Mouse (Mus musculus) liver, embryonic 13.5 days (tissue): Measurements from ENCODE around the gene Cables2. TPM values are rescaled to one million over a fixed set of nuclear protein-coding genes. Genes with fewer than 3 reads are reported as not detected.
A peak's percentile ranks its signal among the peaks of the same experiment; 100 is the strongest.
"Not testable (repeated sequence)": the region's sequence is repeated elsewhere in the genome, so short reads cannot be mapped to it uniquely, and the experiment has no call there.

Experiments used
- ATAC-seq: fragments of 200-750 bp; cut with Nextera tagmentation; 2 replicates; pipeline ENCODE4 v1.8.0; 2017; ENCODE audit warnings: low read depth, mild to moderate bottlenecking, moderate number of reproducible peaks, moderate library complexity
- DNase-seq: peaks from one replicate; pipeline ENCODE4 v3.0.0; 2022
- H3K27ac ChIP-seq: fragments of 300-500 bp; sonication (generic); 2 replicates; pipeline ENCODE4 v1.5.1; 2015; ENCODE audit warnings: moderate library complexity, mild to moderate bottlenecking, inconsistent platforms
- H3K27me3 ChIP-seq: fragments of 300-500 bp; sonication (generic); 2 replicates; pipeline ENCODE4 v1.6.1; 2015; ENCODE audit warnings: mild to moderate bottlenecking, inconsistent platforms
- H3K36me3 ChIP-seq: fragments of 300-500 bp; sonication (generic); 2 replicates; pipeline ENCODE4 v1.6.1; 2015; ENCODE audit warnings: mild to moderate bottlenecking, inconsistent platforms
- H3K4me1 ChIP-seq: fragments of 300-500 bp; sonication (generic); replicated peaks from 2 replicates; pipeline ENCODE4 v1.6.1; 2015; ENCODE audit warnings: inconsistent platforms
- H3K4me2 ChIP-seq: fragments of 300-500 bp; sonication (generic); 2 replicates; pipeline ENCODE4 v1.6.1; 2015; ENCODE audit warnings: inconsistent platforms, mild to moderate bottlenecking, moderate library complexity
- H3K4me3 ChIP-seq: fragments of 300-500 bp; sonication (generic); replicated peaks from 2 replicates; pipeline ENCODE4 v1.5.1; 2015; ENCODE audit warnings: mild to moderate bottlenecking, inconsistent platforms
- H3K9ac ChIP-seq: fragments of 300-500 bp; sonication (generic); 2 replicates; pipeline ENCODE4 v1.6.1; 2015; ENCODE audit warnings: mild to moderate bottlenecking, inconsistent platforms
- H3K9me3 ChIP-seq: fragments of 300-500 bp; sonication (generic); replicated peaks from 2 replicates; pipeline ENCODE4 v1.6.1; 2016; ENCODE audit warnings: inconsistent platforms
- WGBS: fragments of 180-500 bp; shearing (Covaris S2); methylation state at CpG from one replicate; pipeline ENCODE4 v1.1.7; 2015; ENCODE audit not compliant: insufficient replicate concordance; 5-methylcytosine and 5-hydroxymethylcytosine counted together
- polyA plus RNA-seq: library from polyadenylated mRNA; unstranded; fragments of >200 nt; fragmentation: Nextera tagmentation; extraction: Ambion mirVana; gene quantifications from 2 replicates; pipeline ENCODE4 v1.2.1, GENCODE M21; 2015

Gene Cables2
- polyA plus RNA-seq, 1 experiment from 2014 or later, result 4.4 TPM

DNA sequence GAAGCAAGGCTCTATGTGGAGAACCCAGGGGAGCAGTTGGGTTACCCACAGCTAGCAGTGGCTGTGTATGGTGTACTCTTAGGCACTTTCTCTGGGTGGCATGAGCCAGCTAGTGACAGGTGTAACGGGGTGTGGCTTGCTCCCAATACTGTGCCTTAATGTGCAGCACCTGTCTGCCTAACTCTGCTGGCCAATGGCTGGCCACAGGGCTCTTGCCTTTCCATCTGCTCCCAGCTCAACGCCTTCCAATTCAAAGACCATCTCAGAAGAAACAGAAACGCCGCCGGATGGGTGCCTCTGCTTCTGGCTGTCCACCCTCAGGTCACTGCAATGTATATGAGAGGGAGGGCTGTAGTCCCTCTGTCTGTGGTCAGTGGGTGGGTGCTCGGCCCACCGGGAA, 11.4 kb downstream of the Cables2 start:
- no peak for DNase-seq
- no peak overlapping the region for H3K27ac ChIP-seq
- H3K4me3 ChIP-seq, result no peak overlapping the region
- 82% methylated on average over 7 of the region's 7 CpGs for WGBS
- peaks cover 74% of the 10 kb centered on the region for H3K36me3 ChIP-seq
- no peak for ATAC-seq
- H3K4me1 ChIP-seq, result peaks cover 21% of the 10 kb centered on the region
- no peak overlapping the region for H3K4me2 ChIP-seq
- no peaks in the 10 kb centered on the region for H3K9me3 ChIP-seq
- H3K9ac ChIP-seq, result no peak overlapping the region
- no peaks in the 10 kb centered on the region for H3K27me3 ChIP-seq

DNA sequence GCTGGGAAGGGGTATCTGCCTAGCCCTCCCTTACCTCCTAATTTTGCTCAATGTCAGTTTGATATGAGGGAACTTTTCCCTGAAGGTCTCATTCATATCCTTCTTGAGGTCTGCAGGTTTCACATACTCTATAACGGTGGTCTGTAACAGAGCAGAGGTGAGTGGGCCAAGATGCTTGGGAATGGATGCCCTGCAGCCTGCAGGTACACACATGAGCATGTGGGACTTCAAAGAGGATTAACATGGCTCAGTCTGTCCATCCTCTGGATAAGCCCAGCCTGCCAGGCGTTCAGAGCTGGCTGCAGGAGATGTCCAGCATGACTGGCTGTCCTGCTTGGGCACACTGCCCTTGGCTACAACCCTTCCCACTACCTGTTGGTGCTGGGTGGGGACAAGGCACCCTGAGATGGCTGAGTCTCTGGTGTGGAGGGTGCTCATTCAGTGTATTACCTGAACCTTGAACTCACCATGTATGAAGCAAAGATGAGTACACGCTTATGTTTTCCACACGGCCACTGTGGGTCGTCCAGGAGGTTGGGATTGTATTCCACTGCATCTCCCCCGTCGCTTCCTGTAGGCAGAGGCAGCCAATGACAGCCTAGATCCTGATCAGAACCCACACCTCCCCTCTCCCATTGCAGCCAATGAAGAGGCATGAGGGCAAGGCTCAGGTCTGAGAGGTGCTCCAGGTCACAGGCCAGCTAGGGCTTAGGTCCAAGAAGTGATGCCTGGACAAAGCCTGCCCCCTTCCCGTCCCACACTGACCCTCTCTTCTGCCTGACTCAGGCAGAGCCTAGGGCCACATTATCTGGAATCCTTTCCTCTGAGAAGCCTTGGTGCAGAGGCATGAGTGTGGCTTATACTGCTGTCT, 12.5 kb downstream of the Cables2 start:
- 67% methylated on average over 8 of the region's 8 CpGs for whole genome bisulfite sequencing
- H3K4me2 ChIP-seq, result no peak overlapping the region
- ATAC-seq (no peak), DNase-seq (no peak)
- peaks cover 71% of the 10 kb centered on the region for H3K36me3 ChIP-seq
- no peaks in the 10 kb centered on the region for H3K9me3 ChIP-seq
- H3K4me3 ChIP-seq, result no peak overlapping the region
- no peak overlapping the region for H3K9ac ChIP-seq
- H3K4me1 ChIP-seq, result peaks cover 32% of the 10 kb centered on the region
- no peaks in the 10 kb centered on the region for H3K27me3 ChIP-seq
- no peak overlapping the region for H3K27ac ChIP-seq

DNA sequence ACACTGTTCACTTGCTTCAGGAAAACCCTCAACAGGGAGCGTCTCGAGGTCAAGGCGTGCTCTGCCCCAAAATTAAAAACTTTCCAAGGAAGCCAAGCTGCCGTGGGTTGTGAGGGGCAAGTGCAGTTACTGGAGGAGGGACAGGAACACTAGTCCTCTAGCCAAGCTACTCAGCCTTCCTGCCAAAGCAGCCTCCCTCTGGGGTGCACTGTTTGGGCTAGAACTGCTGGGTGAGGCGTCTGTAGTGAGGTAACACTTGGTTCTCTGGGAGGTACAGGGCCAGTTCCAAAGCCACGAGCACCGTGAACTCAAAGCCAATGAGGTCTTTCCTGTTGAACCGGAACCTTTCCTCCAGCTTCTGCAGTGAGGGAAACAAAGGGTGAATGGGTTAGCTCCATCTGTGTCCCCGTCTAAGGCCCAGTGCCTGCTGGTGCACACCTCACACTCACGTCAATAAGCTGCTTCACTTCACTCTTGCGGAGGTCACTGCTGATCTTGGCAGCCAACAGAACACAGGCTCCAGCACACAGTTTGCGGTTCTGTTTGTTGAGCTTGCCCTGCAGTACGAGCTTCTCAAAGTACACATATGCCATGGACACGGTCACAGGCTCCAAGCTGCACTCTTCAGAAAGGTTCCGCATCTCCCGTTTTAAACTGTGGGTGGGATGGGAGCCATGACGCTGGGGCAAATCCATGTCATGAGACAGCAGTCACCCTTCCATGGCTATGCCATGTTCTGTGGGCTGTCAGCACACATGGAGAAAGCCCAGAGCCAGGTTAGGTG, 13.3 kb downstream of the Cables2 start:
- not testable (repeated sequence) for ATAC-seq, H3K4me3 ChIP-seq, DNase-seq, H3K4me2 ChIP-seq, H3K9ac ChIP-seq, H3K27me3 ChIP-seq, H3K9me3 ChIP-seq
- Histone ChIP-seq H3K4me1 (peaks cover 38% of the 10 kb centered on the region), H3K36me3 (peaks cover 68% of the 10 kb centered on the region), H3K27ac (peak overlapping the region; percentile 18; the same call in 1 of the 2 replicates)
- whole genome bisulfite sequencing, result 65% methylated on average over 17 of the region's 17 CpGs

DNA sequence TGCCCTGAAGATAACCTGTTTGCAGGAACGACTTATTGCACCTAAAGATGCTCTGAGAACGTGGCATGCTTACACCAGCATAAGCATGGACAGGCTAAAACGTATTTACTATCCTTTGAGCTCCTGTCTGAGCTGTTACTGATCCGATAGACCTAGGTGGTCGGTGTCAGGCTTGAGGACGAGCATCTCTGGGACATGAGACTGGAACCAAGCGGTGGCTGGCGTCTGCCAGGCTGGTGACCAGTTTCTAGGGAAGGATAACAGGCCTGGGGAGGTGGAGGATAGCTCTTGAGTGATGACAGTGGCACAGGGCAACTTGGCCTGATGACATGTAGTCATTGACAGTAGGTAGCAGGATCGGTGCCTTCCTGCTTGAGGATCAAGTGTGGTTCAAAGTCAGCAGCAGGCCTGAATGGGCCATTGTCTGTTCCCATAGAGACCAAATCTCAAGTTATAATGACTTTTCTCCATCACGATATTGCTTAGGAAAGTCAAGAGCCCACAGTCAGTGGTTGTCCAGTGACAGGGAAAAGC, 14.3 kb downstream of the Cables2 start:
- not testable (repeated sequence) for H3K27ac ChIP-seq, DNase-seq, ATAC-seq, H3K27me3 ChIP-seq, H3K9me3 ChIP-seq
- Histone ChIP-seq H3K4me3 (peak overlapping the region; percentile 93; the same call in 1 of the 2 replicates), H3K4me1 (peaks cover 38% of the 10 kb centered on the region), H3K4me2 (peak overlapping the region; percentile 96; the same call in 1 of the 2 replicates), H3K9ac (0 out of 2 replicates have a peak overlapping the region, but pooled peaks have one; percentile 93), H3K36me3 (peaks cover 60% of the 10 kb centered on the region)
- 66% methylated on average over 10 of the region's 10 CpGs for WGBS

DNA sequence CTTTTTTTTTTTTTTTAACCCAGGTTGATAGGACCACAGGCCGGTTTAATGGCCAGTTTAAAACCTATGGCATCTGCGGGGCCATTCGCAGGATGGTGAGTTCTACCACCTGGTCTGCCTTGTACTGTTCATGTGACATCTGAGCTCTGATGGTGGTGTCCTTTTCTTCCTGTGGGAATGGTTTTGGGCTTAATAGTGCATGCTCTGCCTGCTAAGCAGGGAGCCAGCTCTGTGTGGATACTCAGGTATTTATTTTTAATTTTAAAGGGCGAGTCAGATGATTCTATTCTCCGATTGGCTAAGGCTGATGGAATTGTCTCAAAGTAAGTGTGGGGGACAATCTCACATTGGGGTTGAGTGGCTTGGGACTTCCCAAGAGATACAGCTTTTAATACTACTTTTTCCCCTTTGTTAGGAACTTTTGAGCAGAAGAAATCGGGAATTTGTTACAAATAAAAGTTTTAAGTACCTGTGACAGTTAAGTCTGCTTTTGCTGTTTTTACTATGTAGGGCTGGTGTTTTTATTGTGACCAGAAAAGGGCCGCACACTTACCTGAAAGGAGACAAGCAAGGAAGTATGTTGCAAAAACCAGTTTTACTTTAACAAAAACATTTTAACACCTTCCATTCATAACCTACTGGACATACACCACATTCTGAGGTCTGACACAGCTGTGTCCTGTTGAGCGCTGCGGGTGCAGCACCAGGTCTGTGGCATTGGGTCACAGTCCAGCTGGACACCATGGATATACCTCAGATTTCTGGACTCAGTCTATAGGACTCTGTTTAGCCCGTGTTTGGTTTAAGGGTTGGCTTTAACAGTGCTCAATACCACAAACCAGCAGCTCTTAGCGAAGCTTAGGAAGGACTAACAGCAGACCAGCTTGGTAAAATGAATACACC, 15.1 kb downstream of the Cables2 start:
- peak overlapping the region; percentile 81 for H3K27ac ChIP-seq

GRCm38 (mm10) chr2:180257001-180257521, 16.2 kb downstream of the Cables2 start, which contains the start of gene Rps21:
Rps21 (plus strand) TSS chr2:180257377.
- Histone ChIP-seq H3K4me3 (peak within 1 kb of the TSS; percentile 93), H3K27ac (peak within 1 kb of the TSS; percentile 84), H3K9ac (peak within 1 kb of the TSS; percentile 93), H3K36me3 (peaks cover 42% of the 10 kb centered on the region), H3K9me3 (no peaks in the 10 kb centered on the region), H3K27me3 (no peaks in the 10 kb centered on the region), H3K4me2 (peak within 1 kb of the TSS; percentile 96), H3K4me1 (peaks cover 38% of the 10 kb centered on the region)
- peak; percentile 99 for DNase-seq
- ATAC-seq, result peak; percentile 94
- WGBS, result under 1% methylated on average over 38 of the region's 38 CpGs

More for the DNA sequence above, 15.1 kb downstream of the Cables2 start:
- H3K4me1 ChIP-seq, result peaks cover 38% of the 10 kb centered on the region
- 34% methylated on average over 11 of the region's 11 CpGs for WGBS
- peak overlapping the region; percentile 93 for H3K9ac ChIP-seq
- ATAC-seq (no peak), DNase-seq (no peak)
- H3K4me2 ChIP-seq, result peak overlapping the region; percentile 96
- H3K27me3 ChIP-seq, result no peaks in the 10 kb centered on the region
- peaks cover 54% of the 10 kb centered on the region for H3K36me3 ChIP-seq
- H3K4me3 ChIP-seq, result peak overlapping the region; percentile 93
- no peaks in the 10 kb centered on the region for H3K9me3 ChIP-seq

GRCm38 (mm10) chr2:180256296-180257000, 16.8 kb downstream of the Cables2 start:
- peak overlapping the region; percentile 78 for H3K9ac ChIP-seq
- H3K4me2 ChIP-seq, result peak overlapping the region; percentile 96
- H3K27ac ChIP-seq, result peak overlapping the region; percentile 84
- no peak for DNase-seq
- H3K27me3 ChIP-seq, result no peaks in the 10 kb centered on the region
- ATAC-seq, result peak; percentile 41
- peak overlapping the region; percentile 93 for H3K4me3 ChIP-seq
- H3K36me3 ChIP-seq, result peaks cover 37% of the 10 kb centered on the region
- peaks cover 38% of the 10 kb centered on the region for H3K4me1 ChIP-seq
- H3K9me3 ChIP-seq, result no peaks in the 10 kb centered on the region
- 16% methylated on average over 26 of the region's 26 CpGs for WGBS

DNA sequence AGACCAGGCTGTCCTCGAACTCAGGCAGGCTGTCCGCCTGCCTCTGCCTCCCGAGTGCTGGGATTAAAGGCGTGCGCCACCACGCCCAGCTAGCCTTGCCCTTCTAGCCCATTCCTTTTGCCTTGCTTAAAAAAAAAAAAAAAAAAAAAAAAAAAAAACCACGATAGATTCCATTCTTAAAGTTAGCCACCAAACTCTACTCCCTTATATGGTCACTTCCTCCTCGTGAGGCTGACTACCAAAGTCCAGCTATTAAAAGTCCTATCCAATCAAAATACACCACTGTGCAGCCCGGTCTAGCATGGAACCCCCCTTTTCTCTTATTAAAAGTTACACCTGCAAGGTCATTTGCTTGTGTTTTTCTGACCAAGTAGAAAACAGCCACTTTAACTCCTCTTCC, 17.6 kb downstream of the Cables2 start:
- Histone ChIP-seq H3K27me3 (no peaks in the 10 kb centered on the region), H3K9me3 (no peaks in the 10 kb centered on the region), H3K36me3 (peaks cover 29% of the 10 kb centered on the region), H3K4me1 (peaks cover 38% of the 10 kb centered on the region), H3K27ac (peak overlapping the region; percentile 84), H3K4me3 (peak overlapping the region; percentile 93), H3K4me2 (peak overlapping the region; percentile 96), H3K9ac (peak overlapping the region; percentile 78; the same call in 1 of the 2 replicates)
- WGBS, result 66% methylated on average over 9 of the region's 9 CpGs
- ATAC-seq (no peak), DNase-seq (no peak)

GRCm38 (mm10) chr2:180254436-180255209, 18.7 kb downstream of the Cables2 start:
- no peak for ATAC-seq

More at GRCm38 (mm10) chr2:180254436-180255209, 18.7 kb downstream of the Cables2 start:
- no peaks in the 10 kb centered on the region for H3K9me3 ChIP-seq
- no peak overlapping the region for H3K4me2 ChIP-seq
- peaks cover 40% of the 10 kb centered on the region for H3K4me1 ChIP-seq
- no peak overlapping the region for H3K4me3 ChIP-seq
- peaks cover 19% of the 10 kb centered on the region for H3K36me3 ChIP-seq
- no peak for DNase-seq
- H3K27me3 ChIP-seq, result no peaks in the 10 kb centered on the region
- H3K9ac ChIP-seq, result no peak overlapping the region
- 81% methylated on average over 5 of the region's 5 CpGs for WGBS
- H3K27ac ChIP-seq, result no peak overlapping the region
